Mouse (Mus musculus) MN1 (cell line): ENCODE measurements around the gene Ttll8.

Source experiments
- DNase-seq: peaks from one replicate; pipeline ENCODE4 v3.0.0-alpha.2; 2016; ENCODE audit warnings: low spot score

Gene Ttll8

DNA sequence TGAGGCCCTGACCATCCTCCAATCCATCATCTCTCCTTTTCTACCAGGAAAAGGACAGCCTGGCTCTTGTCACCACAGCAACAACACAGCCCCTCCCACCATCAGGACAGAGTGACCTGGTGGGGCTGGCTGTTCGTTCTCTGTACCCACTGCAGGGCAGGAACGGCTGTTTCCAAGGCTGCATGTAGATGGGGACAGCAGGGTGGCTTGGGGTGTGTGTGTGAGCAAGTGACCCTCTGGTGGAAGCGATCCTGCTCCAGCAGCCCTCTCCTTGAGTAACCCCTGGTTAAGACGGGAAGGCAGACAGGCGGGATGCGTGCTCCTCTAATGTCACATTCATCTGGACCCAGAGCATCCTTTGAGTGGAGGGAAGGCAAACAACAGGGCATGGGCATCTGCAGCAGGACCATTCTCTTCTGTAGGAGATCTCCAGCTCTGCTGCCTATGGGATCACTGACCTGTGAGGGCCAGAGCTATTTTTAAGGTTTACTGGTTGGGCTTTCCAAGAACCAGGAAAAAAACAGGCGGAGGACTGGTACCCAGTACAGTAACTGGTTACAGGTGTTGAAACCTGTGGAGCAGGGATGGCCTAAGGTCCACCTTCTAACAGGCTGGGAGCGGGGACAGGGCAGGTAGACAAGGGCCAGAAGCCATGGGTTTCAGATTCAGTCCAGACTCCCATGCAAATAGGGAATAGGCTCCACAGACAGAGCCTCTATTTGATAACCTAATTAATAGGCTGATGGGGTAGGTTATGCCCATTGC lies 94.8 kb downstream of the Ttll8 start:
- no peak for DNase-seq

DNA sequence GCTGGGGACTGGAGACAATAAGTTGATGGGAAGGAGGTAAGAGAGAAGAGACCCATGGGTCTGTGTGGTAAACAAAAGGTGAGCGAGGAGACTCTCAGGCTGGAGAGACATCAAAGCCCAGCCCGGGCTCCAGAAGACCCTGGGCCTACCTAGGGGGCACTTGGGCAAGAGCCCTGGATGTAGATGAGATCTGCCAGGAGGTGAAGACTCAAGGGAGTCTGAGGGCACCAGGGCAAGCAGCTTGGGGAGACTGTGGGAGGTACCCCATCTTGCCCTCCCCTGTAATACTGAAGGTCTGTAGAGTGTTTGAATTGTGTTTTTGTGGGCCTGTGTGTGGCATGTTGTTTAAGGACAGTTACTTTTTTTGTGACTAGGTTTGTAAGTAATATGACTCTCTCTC lies 95.5 kb downstream of the Ttll8 start:
- no peak for DNase-seq

GRCm38 (mm10) chr15:88858141-88858541 lies 96.1 kb downstream of the Ttll8 start:
- DNase-seq = no peak

DNA sequence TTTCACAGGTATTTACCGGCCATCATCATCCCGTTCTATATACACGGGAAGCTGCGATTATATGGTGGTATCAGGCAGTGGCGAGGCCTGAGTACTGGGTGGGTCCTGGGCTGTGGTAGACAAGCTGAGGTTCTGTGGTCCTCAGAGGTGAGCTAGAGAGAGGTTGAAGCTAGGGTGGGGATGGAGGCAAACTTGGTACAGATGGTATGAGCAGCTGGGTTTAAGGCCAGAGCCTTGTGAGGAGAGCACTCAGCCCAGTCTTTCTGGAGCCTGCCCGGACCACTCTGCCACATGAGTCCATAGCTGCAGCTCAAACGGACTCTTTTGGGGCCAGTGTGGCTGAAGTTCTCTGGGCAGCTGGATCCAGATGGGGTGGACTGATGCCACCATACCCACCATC lies 96.9 kb downstream of the Ttll8 start:
- no peak for DNase-seq

- no peak for DNase-seq
Observed at GRCm38 (mm10) chr15:88856613-88857012, 97.6 kb downstream of the Ttll8 start.

GRCm38 (mm10) chr15:88855896-88856417 lies 98.3 kb downstream of the Ttll8 start:
- no peak for DNase-seq

DNA sequence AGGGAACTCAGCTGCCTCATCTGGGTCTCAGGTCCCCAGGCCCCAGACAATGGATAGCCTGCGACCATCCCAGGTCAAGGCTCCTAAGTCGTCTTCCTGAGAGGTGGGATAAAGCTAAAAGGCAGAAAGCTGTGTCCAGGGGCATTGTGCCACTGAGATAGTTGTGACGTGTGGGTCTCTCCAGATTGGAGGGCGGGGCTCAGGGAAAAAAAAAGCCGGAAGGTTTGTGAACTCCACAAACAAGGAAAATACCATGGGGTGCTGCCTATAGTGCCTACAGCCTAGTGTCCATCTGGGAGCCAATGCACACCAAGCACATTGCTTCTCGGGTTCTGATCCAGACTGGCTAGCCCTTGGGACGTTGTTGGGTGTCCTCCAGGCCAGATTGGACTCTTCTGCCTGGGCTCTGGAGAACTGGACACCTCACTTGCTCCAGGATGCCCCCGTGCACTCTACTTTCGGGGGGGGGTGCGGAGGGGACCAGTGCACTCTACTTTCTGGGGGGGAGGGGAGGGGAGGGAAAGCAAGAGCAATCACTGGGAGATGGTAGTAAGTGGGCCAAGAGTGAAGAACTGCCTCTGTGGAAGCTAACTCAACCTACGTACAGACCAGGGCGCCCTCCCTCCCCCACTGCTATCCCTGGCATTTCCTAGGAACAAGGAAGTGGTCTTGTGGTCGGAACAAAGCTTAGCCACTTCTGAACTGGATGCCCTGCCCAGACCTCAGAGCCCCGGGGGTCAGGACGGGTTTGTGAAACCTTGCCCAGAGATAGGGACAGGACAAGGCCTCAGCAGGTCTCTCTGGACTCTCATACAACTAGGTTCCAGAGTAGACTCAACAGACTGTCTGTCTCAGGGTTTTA lies 99.0 kb downstream of the Ttll8 start:
- no peak for DNase-seq

- DNase-seq = no peak
Observed at GRCm38 (mm10) chr15:88854119-88854968, 99.9 kb downstream of the Ttll8 start.

DNA sequence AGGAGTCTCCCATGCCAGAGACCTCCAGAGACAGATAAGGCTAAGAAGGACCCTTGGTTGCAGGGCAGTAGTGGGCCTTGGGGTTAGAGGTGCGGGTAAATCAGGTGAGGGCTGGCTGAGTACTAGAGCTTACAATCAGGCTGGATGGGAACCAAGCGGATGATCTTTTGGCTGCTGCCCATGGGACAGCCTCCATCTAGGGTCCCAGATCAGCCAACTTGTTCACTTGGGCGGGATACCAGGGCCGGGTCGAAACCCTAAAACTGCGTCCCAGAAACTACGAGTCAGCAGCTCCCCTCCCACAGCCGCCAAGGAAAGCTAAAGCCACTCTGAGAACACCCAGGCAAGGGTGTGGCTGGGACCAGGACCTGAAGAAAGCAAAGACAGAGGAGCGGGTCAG lies 101.1 kb downstream of the Ttll8 start:
- DNase-seq = no peak

- DNase-seq = no peak
Observed at GRCm38 (mm10) chr15:88851507-88852149, 102.6 kb downstream of the Ttll8 start.

DNA sequence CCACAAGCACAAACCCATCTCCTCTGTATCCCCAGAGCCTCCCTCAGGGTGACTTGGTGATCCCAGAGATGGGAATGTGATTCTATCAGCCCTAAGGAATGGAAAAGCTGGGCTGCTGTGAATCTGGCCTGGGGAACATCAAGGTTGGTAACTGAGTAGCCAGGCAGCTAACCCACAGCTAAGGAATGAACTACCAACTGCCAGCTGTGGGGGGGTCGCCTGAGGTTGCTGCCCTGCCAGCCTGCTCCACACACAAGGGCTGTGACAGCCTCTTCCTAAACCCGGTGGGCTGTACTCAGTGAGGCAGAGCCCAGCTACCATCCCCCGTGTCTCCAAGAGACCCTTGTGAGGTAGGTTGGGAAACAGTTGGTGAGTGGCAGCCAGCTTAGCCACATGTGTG lies 103.1 kb downstream of the Ttll8 start:
- no peak for DNase-seq

GRCm38 (mm10) chr15:88850146-88850826 lies 103.9 kb downstream of the Ttll8 start:
- peak; percentile 36 for DNase-seq

GRCm38 (mm10) chr15:88849621-88850020 lies 104.6 kb downstream of the Ttll8 start:
- DNase-seq = no peak

DNA sequence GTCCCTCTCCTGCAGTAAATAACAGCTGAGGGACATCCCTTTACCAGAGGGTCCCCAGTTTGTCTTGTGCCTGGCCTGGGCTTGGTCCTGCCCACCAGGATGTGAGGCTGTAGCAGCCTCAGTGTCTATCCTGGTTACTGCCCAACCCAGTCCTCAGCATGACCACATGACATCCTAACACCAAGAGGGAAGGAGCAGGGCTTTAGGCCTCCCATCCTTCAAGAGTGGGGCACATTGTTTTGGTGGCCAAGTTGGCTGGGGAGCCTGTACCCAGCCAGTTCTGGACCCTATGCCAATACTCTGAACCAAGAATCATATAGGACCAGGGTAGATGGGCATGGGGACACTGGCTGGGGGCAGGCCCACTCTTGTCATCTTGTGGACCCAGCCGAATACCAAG lies 105.6 kb downstream of the Ttll8 start:
- no peak for DNase-seq

GRCm38 (mm10) chr15:88844966-88845365 lies 109.3 kb downstream of the Ttll8 start:
- DNase-seq = no peak

- DNase-seq = peak; percentile 63
Observed at GRCm38 (mm10) chr15:88843486-88844097, 110.6 kb downstream of the Ttll8 start.

DNA sequence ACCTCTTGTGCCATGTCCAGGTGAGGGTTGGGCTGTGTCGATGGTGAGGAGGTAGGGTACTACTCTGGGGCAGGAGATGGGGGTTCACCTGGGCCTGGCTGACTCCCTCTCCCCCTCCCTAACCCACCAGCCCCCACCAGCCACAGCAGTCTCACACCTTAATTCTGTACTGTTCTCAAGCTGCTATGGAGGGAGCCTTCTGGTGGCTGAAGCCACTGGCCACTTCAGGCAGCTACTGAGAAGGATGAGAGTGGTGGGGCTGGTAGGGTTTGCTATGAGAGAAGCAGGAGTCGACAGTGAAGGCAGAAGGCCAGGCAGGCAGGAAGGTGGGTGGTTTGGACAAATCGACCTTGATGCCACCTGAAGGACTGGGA lies 111.9 kb downstream of the Ttll8 start:
- no peak for DNase-seq

- DNase-seq = no peak
Observed at GRCm38 (mm10) chr15:88841580-88842299, 112.5 kb downstream of the Ttll8 start.

DNA sequence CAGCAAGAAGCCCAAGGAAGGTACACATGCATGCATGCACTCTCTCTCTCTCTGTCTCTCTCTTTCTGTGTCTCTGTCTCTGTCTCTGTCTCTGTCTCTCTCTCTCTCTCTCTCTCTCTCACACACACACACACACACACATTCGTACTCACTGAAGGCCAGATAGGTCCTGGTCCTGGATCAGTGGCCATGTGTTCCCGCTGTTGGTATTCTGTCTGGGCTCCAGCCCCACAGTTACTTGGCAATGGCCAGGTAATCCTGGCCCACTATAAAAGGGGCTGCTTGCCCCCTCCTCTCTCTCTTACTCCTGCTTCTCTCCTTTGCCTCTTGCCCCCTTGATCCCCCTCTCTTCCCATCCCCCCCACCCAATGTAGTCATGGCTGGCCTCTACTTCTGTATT lies 113.1 kb downstream of the Ttll8 start:
- DNase-seq = no peak
